Mouse (Mus musculus) cerebellum, adult (tissue): Measurements from ENCODE around the gene Stard3.

Experiments used
- ATAC-seq: cut with Nextera tagmentation; 2 replicates; pipeline ENCODE4 v1.9.2; 2017; ENCODE audit warnings: mild to moderate bottlenecking, moderate library complexity, mixed read lengths; ENCODE audit not compliant: insufficient number of reproducible peaks, low FRiP score, low TSS enrichment

The Stard3 gene

DNA sequence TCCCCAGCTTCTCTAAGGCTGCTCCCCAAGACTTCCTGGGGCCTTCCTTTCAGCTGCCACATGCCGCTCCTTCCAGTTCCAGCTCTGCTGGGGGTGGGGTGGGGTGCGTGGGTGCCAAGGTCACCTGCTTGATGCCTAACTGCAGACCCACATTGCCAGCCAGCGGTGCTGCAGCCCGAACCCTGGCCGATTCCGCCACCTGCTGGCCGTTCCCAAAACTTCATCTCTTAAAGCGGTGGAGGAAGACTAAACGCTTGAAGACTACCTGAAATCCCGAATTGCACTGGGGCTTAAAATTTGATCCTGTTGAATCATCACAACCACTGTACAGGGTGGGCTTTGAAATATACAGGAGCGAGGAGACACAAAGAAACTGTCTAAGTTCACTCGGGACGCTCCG lies 12.9 kb upstream of the Stard3 start:
- no peak for ATAC-seq

DNA sequence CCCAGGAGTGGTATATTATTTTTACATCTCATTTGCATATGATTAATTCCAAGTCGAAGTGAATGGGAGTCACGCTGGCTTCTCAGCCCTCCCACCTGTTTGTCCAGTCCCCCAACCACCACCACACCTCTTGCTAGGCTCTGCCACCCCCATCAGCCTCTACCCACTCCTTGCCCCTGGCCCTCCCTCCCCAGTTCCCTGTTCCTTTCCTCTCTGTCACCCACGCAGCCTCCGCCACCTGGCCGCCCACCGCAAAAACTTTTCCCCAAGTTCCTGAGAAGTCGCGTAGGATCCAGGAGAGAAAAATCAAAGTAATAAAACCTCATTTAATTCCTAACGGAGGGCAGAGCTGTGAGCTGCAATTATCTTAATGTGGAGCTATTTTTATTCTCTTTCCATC lies 12.0 kb upstream of the Stard3 start:
- ATAC-seq: no peak

DNA sequence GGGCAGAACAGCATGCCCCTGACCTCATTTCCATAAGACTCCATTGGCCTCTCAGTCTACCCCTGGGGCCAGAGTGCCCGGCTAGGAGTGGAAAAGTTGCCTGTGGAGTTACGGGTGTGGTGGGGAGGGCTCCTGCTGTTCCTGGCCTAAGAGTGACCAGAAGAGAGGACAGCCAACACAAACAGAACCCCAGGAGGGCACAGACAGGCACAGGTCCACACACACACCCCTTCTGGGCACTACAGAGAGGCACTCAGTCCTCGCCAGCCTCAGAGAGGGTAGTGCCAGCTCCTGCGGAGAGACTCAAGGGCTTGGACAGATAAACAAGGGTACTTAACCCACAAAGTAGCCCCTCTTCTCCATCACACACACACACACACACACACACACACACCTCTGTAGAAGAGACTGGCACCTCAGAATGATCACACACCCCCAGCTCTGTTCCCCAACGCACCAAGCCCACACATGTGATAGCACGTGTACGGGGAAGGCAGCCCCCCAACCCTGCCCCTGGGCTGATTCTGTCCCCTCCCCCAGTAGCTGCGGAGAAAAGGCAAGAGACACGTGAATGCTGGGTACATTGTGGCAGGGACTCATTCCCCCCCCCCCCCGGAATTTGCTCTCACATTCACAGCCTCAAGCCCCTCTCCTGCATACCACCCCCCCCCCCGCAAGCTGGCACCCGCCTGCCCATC lies 10.6 kb upstream of the Stard3 start:
- ATAC-seq: no peak

DNA sequence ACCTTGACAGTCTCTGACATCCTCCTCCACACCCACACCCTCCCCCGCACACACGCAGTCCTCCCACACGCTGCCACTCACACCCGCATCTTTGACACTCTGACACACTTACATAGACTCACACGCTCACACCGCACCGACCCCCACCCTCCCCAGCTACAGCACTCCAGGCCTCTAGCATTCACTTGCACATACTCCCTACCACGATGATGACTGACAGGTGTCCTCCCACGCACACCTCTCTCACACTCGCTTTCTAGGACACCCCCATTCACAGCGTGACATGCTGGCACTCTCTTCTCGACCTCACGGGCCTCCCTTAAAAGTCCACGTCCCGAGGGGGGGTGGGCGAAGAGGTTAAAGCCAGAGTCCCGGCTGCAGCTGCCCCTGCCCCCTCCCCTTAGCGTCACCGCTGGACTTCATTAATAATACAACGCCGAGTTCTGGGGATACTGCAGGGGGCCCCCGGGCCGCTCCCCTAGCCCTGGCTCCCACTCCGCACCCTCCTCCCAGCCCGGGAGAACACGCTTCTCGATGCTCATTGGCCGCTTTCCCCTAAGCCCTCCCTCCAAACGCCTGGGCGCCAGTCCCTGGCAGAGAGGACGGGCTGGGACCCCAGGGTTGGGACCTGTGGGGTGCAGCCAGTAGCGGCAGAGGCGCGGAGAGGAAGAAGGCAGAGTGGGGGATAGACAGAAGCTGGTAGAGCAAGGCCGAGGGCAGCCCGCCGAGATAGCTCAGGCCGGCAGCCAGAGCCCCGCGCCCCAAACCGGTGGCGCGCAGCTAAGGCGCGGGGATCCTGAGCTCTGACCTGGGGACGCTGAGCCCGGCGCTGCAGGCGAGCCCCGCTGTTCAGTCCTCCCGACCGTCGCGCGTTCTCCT lies 9.8 kb upstream of the Stard3 start, which contains the start of gene Ppp1r1b:
TSS of gene Ppp1r1b (plus strand) at position 322 of the 879 bp plus-strand sequence.
- peak; percentile 38; the same call in 1 of the 2 replicates for ATAC-seq

DNA sequence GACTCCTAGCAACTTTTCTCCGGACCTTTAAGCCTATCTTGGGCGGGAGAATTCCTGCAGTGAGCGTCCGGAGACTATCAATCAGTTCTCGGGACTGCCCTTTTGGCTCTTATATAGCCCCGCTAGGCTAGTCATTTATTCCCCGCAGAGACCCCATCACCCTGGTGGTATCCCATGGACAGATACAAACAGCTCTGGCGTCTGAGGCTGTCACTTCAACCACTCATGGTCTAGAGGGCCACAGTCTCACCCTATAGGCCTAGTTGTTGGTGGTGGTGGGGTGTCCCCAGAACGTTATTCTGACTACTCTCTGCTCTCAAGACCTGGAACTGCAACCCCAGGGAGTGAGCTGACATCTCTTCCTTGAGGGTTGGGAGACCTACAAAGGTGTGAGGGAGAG lies 8.9 kb upstream of the Stard3 start:
- no peak for ATAC-seq

DNA sequence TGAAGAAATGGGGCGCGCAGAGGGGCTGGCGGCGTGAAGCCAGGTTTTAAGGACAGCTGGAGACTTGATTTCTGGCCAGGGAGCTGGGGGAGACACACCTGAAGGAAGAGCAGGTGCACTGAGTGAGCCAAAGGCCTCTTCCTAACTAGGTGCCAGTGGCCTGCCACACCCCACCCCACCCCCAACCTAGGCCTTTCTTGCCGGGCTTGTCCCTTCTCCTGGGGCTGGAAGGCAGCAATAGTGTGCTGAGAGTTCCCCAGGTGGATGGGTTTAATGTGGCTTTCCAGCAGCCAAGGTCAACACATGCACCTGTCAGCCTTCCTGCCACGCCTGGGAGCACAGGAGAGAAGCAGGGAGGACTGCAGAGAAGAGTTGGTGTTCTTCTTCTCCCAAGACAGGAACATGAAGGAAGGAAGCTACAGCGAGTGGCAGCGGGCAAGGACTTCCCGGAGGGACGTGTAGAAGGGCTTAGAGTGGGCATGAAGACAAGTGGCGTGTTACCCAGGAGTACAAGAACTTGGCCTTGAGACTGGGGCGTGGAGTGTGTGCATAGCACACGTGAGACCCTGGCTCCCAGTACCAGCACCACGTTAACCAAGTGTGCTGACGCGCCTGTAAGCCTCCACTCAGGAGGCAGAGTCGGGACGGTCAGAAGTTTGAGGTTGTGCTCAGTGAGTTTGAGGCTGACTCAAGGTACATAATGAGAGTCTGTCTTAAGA lies 5.7 kb upstream of the Stard3 start:
- ATAC-seq: no peak

DNA sequence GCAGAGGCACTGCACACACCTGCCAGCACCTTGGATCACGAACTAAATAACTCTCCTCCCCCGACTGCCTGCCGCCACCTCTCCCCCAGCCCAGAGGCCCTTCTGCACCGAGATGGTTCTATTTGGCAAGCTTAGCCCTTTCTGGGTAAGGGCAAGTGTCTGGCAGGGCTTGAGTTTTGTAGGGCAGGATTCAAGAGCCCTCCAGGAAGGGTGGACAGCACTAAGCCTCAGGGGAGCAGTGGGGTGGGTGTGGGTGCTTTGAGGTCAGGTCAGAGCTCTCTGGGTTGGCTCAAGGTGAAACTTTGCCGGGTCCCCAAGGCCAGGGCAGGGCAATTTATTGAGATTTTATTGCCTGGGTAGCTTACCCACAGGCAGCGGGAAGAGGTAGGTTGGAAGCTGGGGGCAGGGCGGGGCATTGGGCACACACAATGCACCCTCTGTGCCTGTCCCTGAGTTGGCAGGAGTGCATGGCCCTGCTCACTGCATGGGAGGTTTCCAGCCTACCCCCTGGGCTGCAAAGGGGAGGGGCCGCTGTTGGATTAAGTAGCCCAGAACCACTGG lies 4.4 kb upstream of the Stard3 start:
- no peak for ATAC-seq

DNA sequence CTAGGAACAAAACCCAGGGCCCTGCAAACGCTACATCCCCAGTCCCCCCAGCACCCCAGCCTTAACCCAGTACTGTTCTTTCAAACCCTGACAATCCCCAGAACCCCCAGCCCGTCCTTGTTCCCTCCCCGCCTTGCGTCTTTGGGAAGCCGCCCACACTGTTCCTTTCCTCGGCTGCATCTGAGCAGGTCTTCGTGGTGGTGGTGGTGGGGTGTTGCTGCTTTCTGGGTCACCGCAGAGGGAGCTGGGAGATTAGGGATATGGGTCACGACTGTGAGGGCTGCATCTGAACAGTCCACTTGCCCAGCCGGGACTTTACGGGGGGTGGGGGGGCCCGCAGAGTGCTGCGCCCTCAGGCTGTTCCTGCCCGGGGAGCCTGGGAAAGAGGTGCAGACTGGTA lies 3.7 kb upstream of the Stard3 start:
- no peak for ATAC-seq

DNA sequence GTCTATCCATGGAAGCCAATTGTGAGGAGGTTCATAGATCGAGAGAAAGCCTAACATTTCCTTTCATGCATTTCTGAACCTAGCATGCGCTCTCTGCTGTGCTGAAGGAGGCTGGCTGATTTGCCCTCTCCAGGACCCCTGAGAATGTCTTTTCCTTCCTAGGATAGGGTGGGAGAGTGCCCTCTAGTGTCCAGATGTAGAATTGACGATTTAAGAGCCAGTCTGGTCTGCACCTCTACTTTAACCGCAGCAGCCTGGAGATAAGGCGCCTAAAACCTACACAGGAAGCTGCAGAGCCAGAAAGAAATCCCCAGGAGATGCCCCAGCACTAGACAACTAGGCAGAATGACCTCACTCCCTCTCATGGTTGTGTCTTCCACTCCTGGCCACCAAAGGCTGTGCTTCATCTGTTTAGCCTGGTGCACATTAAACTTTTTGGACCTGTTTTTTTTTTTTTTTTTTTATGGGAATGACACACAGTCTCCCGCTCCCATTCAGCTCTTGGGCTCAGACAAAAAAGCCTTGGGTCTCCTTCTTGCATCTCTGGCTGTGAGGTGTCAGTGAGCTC lies 2.4 kb upstream of the Stard3 start:
- no peak for ATAC-seq

DNA sequence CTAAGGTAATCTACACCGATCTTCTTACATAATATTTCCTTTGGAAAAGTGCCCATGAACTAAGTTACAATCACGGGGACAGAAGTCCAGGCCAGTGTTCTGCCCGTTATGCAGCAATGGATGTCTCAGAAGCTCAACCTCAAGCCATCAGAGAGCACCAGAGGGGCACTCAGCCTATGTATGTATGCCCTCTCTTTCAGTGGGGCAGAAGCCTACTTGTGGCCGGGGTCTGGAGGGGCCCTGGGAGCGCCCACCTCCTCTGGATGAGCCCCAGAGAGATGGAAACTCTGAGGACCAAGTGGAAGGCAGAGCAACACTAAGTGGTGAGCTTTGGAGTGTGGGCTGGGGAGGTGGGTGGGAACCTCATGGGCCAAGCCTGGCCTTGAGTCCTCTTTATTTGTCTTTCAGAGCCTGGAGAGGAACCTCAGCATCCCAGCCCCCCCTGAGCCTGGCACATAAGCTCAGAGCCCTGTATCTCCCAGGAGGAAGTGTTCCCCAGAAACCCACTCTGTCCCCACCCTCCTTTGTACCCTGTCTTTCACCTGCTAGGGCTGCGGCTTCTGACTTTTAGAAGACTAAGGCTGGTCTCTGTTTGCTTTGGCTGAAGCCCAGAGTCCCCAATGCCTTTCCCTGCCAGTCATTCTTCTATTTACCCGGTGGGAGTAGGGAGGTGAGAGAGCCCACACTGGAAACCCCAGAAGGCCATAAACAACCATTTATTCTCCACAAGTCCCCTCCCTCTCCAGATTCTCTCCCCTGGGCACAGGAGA lies 1.4 kb upstream of the Stard3 start:
- no peak for ATAC-seq

DNA sequence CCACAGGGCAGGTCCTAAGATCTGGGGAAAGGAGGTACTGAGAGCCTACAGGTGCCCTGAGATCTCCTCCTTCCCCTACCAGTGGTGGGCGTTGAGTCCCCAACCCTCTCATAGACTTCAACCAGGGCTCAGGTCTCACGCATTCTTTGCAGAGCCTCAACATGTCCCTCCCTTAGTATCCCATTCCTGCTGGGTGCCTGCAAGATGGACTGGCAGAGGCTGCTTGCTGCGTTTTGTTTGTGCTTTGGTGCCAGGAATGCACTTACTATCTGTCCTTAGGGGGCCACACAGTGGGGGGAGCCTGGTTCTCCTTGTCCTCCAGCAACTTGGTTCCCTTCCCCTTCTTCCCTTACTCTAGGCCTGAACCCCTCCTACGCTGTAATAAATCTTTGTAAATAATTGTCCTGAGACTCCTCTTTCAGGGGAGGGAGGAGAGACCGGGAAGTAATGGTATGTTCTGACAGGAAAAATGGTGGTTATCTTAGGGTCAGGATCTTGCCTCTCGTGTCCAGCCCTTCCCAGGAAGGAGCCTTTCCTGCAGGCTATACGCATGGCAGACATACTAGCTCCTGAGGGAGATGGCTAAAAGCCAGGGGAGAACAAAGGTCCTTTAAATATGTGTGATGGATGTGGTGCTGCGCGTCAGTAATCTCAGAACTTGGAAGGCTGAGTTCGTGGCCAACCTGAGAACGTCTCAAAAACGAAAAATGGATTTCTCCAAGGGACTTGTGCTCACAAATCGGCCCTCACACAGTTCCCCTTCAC lies 590 bp upstream of the Stard3 start:
- no peak for ATAC-seq

DNA sequence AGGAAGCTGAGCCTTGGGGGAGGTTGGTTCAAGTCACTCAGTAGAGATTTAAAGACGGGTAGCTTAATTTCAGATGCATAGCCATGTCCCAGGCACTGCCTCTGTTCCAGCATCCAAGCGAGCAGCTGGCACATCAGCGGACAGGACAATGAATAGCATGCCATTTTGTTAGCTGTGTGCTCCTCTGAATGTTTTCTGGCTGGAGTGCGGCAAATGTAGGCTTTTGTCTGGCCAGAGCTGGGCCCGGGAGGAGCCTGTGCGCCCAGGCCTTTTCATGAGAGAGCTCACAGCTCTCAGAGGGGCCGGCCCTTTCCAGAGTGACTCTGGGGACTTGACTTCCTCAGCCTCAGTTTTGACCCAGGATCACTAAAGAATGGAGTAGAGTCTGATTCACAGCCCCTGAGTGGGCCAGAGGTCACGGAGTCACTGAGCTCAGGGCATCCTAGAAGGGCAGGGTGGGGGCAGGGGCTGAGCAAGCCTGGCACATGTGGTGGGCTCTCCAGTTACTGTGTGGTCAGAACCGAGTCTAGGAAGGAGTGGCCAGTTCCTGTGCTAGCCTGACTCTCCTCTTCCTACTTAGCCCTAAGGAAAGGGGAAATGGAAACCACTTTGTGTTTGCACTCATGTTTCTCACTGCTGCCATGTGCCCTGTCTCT lies 2.8 kb downstream of the Stard3 start:
- ATAC-seq: no peak

DNA sequence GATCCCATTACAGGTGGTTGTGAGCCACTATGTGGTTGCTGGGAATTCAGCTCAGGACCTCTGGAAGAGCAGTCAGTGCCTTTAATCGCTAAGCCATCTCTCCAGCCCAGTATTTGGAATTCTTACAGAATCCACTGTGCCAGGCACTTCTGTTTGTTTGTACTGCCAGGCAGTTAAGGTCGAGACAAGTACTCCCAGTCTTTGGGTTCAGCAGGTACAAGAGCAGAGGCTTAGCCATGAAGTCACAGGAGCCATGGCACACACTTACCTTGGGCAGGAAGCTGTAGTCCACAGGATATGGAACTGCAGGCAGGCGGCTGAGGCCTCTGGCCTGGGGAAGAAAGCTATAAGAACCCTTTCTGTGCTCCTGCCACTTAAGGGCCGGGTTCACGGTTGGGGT lies 5.6 kb downstream of the Stard3 start:
- ATAC-seq: no peak

DNA sequence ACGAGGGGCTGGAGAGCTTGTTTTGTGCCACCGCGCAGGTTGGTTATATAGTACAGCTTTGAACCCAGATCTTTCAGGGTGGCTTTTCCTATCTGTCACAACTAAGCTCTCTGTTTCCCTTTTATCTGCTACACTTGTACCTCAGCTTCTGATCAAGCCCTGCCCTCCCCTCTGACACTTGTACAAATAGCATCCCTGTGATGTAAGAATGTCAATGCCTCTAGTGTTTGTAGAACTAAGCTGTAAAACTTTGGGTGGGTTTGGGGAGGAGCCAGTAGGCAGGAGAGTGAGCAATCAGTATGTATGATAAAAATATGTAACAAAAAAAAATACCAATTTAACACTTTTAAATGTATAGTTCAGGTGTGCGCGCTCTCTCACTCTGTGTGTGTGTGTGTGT lies 6.2 kb downstream of the Stard3 start:
- no peak for ATAC-seq

DNA sequence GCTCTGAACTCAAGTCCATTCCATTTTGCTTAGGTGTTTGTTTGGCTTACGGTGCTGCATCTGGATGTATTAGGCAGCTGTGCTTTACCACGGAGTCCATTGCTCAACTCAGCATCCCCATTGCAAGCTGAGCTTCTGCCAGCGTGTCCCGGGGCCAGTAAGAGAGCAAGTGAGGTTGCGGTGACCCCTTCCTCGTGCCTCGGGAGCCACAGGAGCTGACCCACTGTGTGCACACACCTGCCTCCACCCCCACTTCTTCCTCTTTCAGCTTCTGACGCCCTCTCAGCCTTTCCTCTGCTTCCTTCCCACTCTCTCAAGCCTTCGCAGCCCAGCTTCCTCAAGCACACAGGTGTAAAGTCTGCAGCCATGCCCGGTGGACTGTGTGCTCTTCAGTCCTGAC lies 8.1 kb downstream of the Stard3 start:
- ATAC-seq: no peak

DNA sequence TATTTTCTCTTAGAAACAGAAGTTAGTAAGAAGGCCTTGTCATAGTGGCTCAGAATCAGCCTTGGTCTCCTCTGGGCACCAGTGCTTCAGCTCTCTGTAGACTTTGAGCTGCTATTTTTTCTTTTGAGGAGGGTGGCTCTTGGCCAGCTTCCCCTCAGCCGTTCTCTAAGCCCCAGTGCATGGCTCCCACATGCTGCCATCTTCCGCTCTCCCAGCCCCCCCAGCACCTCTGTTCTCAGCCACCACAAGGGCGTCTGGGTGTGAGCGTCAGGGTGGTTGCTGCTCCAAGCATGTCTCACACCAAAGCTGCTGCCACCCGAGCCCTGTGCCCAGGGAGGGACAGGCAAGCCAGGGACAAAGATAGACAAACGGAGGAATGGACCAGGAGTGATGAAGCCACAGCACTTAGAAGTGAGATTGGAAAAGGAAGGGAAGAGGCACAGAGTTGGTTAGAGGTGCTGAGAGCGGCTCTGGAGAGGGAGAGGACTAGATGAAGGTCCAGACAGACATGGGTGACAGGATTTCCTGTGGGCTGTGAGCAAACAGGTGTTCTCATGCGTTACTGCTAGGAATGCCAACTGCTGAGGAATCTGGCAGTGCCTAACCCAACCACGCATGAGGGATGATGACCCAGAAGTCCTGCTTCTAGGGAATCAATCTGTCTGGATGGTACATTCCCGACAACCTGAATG lies 9.1 kb downstream of the Stard3 start:
- ATAC-seq: no peak

DNA sequence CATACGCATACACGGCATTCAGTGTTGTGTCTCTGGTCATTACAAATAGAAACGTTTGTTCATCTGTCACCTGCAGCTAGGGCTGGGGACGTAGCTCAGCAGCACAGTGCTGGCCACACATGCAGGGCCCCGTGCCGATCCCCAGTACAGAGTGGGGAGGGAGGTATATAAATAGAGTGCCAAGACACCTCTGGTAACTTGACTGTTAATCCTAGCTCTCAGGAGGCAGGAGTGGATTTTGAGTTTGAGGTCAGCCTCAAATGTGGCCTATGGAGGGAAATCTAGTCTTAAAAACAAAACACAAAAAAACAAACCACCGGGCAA lies 9.7 kb downstream of the Stard3 start:
- ATAC-seq: no peak

DNA sequence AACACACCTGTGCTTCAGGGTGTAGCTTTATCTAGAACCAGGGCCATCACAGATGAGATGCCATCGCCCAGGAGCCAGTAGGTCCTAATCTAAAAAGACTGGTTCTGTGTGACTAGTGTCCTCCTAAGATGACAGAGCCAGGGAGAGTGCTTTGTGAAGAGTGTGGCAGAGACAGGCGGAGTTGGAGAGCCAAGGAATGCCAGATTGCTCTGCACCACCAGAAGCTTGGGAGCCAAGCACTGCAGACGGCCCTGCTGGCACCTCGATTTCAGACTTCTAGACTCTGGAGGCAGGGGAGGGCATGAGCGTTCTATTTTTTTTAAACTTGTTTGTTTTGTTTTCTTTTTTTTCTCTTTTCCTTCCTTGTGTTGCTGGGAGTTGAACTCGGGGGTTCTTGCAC lies 11.2 kb downstream of the Stard3 start:
- ATAC-seq: no peak; the same call in 1 of the 2 replicates
